Mouse (Mus musculus) liver, embryonic 14.5 days (tissue): ENCODE results near the gene Cntn5. TPM values are rescaled to one million over a fixed set of nuclear protein-coding genes. Genes with fewer than 3 reads are reported as not detected.

Source experiments
- ATAC-seq: fragments of 200-750 bp; cut with Nextera tagmentation; 2 replicates; pipeline ENCODE4 v1.8.0; 2017; ENCODE audit warnings: moderate number of reproducible peaks, mild to moderate bottlenecking, moderate library complexity; ENCODE audit not compliant: insufficient read depth
- DNase-seq, 3 experiments: peaks; one replicate each; pipeline ENCODE4 v3.0.0-alpha.2; 2012 to 2013; ENCODE audit warnings: low read depth in 3 of 3, low spot score in 3 of 3
- H3K27ac ChIP-seq: fragments of 300-500 bp; sonication (generic); 2 replicates; pipeline ENCODE4 v1.5.1; 2014; ENCODE audit warnings: moderate library complexity, mild to moderate bottlenecking, control low read depth, inconsistent platforms
- H3K27me3 ChIP-seq: fragments of 300-500 bp; sonication (generic); 2 replicates; pipeline ENCODE4 v1.6.1; 2014; ENCODE audit warnings: mild to moderate bottlenecking, low read length, moderate library complexity; ENCODE audit not compliant: control insufficient read depth, insufficient read depth
- H3K36me3 ChIP-seq: fragments of 300-500 bp; sonication (generic); replicated peaks from 2 replicates; pipeline ENCODE4 v1.6.1; 2014; ENCODE audit warnings: low read depth; ENCODE audit not compliant: control insufficient read depth, insufficient read depth
- H3K4me1 ChIP-seq, 2 experiments: fragments of 200-500 bp in 1 of 2; fragments of 300-500 bp in 1 of 2; sonication (generic) in 1 of 2; replicated peaks; 2 replicates each; pipeline ENCODE4 v1.6.1; 2012 to 2014; ENCODE audit warnings: antibody characterized with exemption in 1 of 2, inconsistent platforms in 1 of 2, low read length in 1 of 2; ENCODE audit not compliant: control insufficient read depth in 2 of 2, insufficient read depth in 2 of 2
- H3K4me2 ChIP-seq: fragments of 300-500 bp; sonication (generic); 2 replicates; pipeline ENCODE4 v1.6.1; 2014; ENCODE audit warnings: low read depth, mild to moderate bottlenecking, control low read depth, moderate library complexity
- H3K4me3 ChIP-seq, 2 experiments: fragments of 200-500 bp in 1 of 2; fragments of 300-500 bp in 1 of 2; sonication (generic) in 1 of 2; 2 replicates each; pipeline ENCODE4 v1.5.1; 2012 to 2014; ENCODE audit warnings: low read depth in 2 of 2, low read length in 2 of 2, mild to moderate bottlenecking in 2 of 2, control low read depth in 1 of 2, inconsistent platforms in 1 of 2, moderate library complexity in 1 of 2; ENCODE audit not compliant: insufficient read depth in 1 of 2
- H3K9ac ChIP-seq: fragments of 300-500 bp; sonication (generic); replicated peaks from 2 replicates; pipeline ENCODE4 v1.6.1; 2014; ENCODE audit warnings: mild to moderate bottlenecking, control low read depth, moderate library complexity
- H3K9me3 ChIP-seq: fragments of 300-500 bp; sonication (generic); 2 replicates; pipeline ENCODE4 v1.6.1; 2016; ENCODE audit warnings: low read length, mixed read lengths; ENCODE audit not compliant: control insufficient read depth
- CTCF ChIP-seq: IDR thresholded peaks from 2 replicates; pipeline ENCODE4 v1.5.1; 2016; ENCODE audit warnings: antibody characterized with exemption, low read depth, control low read depth
- EP300 ChIP-seq: IDR thresholded peaks from 2 replicates; pipeline ENCODE4 v1.6.1; 2016; ENCODE audit warnings: antibody characterized with exemption, low read depth
- WGBS: fragments of 180-500 bp; shearing (Covaris S2); extraction: QIAGEN DNeasy Blood & Tissue Kit; methylation state at CpG from one replicate; pipeline ENCODE4 v1.1.7; 2014; ENCODE audit not compliant: insufficient replicate concordance; 5-methylcytosine and 5-hydroxymethylcytosine counted together
- polyA plus RNA-seq, 2 experiments: library from polyadenylated mRNA; depleted of rRNA in 1 of 2; stranded (reverse) in 1 of 2; unstranded in 1 of 2; fragments of >200 nt; fragmentation: Nextera tagmentation in 1 of 2; extraction: Ambion mirVana in 1 of 2; gene quantifications; 2 replicates each; pipeline versions ENCODE4 v1.2.1 to v1.2.3; 2012 to 2014

Cntn5 gene
- polyA plus RNA-seq, 2 experiments, result not detected

GRCm38 (mm10) chr9:10348222-10348621, 556.4 kb downstream of the Cntn5 start:
- Histone ChIP-seq H3K9ac (no peak overlapping the region), H3K27me3 (no peaks in the 10 kb centered on the region), H3K4me3 (no peak overlapping the region), H3K4me2 (no peak overlapping the region), H3K4me1 (no peaks in the 10 kb centered on the region), H3K27ac (no peak overlapping the region), H3K9me3 (no peaks in the 10 kb centered on the region), H3K36me3 (no peaks in the 10 kb centered on the region)
- DNase-seq (no peak), ATAC-seq (no peak)
- no peak for TF ChIP-seq CTCF
- TF ChIP-seq EP300, result no peak
- 46% methylated on average over 4 of the region's 4 CpGs for WGBS

DNA sequence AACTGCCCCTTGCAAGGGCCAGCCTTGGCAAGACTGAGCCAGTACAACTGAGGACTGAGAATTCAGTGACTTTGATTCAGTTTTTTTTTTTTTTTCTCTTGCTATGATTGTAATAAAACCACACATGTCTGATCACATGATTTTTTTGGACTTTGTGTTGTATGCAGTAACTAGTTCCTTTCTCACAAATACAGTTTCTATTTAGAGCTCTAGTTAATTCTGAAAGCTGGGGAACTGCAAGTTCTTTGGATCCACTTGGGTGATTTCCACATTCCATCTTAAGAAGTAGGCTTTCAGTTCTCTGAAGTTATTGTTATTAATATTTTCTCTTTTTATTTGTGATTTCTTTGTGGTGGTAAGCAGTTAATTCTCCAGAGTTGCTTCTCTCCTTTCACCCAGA, 563.8 kb downstream of the Cntn5 start:
- Histone ChIP-seq H3K36me3 (no peaks in the 10 kb centered on the region), H3K4me2 (no peak overlapping the region), H3K27me3 (no peaks in the 10 kb centered on the region), H3K9ac (no peak overlapping the region), H3K4me1 (no peaks in the 10 kb centered on the region), H3K9me3 (no peaks in the 10 kb centered on the region), H3K27ac (no peak overlapping the region), H3K4me3 (no peak overlapping the region)
- ATAC-seq (no peak), DNase-seq (no peak)
- no peak for TF ChIP-seq EP300

DNA sequence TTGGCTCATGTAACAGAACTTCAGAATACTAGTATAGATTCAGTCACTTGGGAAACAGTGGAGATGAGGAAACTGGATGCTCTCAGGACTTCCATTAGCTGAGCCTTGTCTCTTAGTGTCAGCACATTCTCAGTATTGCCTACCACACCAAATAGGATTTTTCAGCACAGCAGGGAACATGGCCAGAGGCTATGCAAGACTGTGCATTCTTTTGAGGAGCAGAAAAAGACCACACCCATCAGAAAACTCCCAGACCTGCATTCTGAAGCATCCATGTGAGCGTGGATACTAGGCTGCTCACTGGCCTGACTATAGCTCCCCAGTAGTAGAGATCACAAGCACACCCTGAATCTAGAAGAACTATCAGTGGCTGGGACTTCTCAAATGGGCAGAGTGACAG, 564.9 kb downstream of the Cntn5 start:
- 50% methylated on average over 1 of the region's 1 CpGs for WGBS
- H3K36me3 ChIP-seq, result no peaks in the 10 kb centered on the region
- H3K9ac ChIP-seq, result no peak overlapping the region
- H3K4me3 ChIP-seq, result no peak overlapping the region
- H3K4me2 ChIP-seq, result no peak overlapping the region
- no peak for DNase-seq
- H3K27me3 ChIP-seq, result no peaks in the 10 kb centered on the region
- TF ChIP-seq CTCF, result no peak
- no peak for TF ChIP-seq EP300
- no peaks in the 10 kb centered on the region for H3K9me3 ChIP-seq
- ATAC-seq, result no peak
- no peak overlapping the region for H3K27ac ChIP-seq
- H3K4me1 ChIP-seq, result no peaks in the 10 kb centered on the region

- H3K27ac ChIP-seq, result no peak overlapping the region
- 33% methylated on average over 7 of the region's 7 CpGs for WGBS
Observed at GRCm38 (mm10) chr9:10324697-10325368, 579.7 kb downstream of the Cntn5 start.

GRCm38 (mm10) chr9:10269342-10269741, 635.2 kb downstream of the Cntn5 start:
- Histone ChIP-seq H3K36me3 (no peaks in the 10 kb centered on the region), H3K4me1 (no peaks in the 10 kb centered on the region), H3K4me2 (no peak overlapping the region), H3K27ac (no peak overlapping the region), H3K9ac (no peak overlapping the region), H3K27me3 (no peaks in the 10 kb centered on the region), H3K9me3 (no peaks in the 10 kb centered on the region), H3K4me3 (no peak overlapping the region)
- DNase-seq, result no peak
- TF ChIP-seq EP300, result no peak
- TF ChIP-seq CTCF, result no peak
- WGBS, result 39% methylated on average over 2 of the region's 2 CpGs
- ATAC-seq, result no peak

More at GRCm38 (mm10) chr9:10324697-10325368, 579.7 kb downstream of the Cntn5 start:
- Histone ChIP-seq H3K27me3 (no peaks in the 10 kb centered on the region), H3K36me3 (no peaks in the 10 kb centered on the region), H3K9me3 (no peaks in the 10 kb centered on the region), H3K4me3 (no peak overlapping the region), H3K4me1 (no peaks in the 10 kb centered on the region), H3K9ac (no peak overlapping the region), H3K4me2 (no peak overlapping the region)
- no peak for TF ChIP-seq EP300
- peak; percentile 61 for TF ChIP-seq CTCF
- peak; percentile 1 to 7 (median 1) for DNase-seq
- ATAC-seq, result no peak
